Mouse (Mus musculus): ENCODE measurements around the gene Fgfr2.

The Fgfr2 gene

DNA sequence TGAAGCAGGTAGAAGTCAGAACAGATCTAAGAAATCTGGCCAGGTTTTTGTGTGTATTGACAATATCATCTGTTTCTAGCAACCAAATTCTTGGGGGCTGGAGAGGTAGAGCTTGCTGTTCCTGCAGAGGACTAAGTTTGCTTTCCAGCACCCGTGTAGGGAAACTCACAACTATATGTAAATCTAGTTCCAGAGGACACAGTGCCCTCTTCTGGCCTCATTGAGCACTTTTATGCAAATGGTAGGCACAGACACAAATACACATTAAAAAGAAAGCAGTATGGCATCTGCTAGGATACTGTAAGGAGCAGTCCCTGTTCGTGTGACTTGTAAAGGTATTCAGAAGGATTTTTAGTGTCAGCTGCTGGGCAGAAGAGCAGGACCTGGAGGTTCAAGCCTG is 240.8 kb downstream of the Fgfr2 start:
- DNase-seq: no peak

DNA sequence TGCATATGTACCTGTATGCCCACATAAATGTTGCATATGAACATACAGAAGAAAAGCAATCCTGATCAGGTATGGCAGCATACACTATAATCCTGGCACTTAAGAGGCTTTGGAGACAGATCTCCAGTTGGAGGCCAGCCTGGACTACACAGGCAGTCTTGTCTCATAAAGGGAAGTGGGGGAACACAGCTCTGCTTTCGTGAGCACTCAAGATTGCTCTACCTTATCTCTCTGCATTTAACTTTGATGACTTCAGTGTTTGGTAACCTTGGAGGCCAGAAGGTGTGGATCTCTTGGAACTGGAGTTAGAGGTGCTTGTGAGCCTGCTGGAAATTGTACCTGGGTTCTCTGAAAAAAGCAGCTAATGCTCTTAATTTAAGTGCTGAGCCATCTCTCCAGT is 242.9 kb downstream of the Fgfr2 start:
- DNase-seq: no peak

- peak; percentile 56 for DNase-seq
These were observed 247.6 kb downstream of the Fgfr2 start for GRCm38 (mm10) chr7:132875391-132876086.

GRCm38 (mm10) chr7:132873043-132873442 is 250.1 kb downstream of the Fgfr2 start:
- no peak for DNase-seq

- no peak for DNase-seq
These were observed 256.8 kb downstream of the Fgfr2 start for GRCm38 (mm10) chr7:132866316-132866715.

DNA sequence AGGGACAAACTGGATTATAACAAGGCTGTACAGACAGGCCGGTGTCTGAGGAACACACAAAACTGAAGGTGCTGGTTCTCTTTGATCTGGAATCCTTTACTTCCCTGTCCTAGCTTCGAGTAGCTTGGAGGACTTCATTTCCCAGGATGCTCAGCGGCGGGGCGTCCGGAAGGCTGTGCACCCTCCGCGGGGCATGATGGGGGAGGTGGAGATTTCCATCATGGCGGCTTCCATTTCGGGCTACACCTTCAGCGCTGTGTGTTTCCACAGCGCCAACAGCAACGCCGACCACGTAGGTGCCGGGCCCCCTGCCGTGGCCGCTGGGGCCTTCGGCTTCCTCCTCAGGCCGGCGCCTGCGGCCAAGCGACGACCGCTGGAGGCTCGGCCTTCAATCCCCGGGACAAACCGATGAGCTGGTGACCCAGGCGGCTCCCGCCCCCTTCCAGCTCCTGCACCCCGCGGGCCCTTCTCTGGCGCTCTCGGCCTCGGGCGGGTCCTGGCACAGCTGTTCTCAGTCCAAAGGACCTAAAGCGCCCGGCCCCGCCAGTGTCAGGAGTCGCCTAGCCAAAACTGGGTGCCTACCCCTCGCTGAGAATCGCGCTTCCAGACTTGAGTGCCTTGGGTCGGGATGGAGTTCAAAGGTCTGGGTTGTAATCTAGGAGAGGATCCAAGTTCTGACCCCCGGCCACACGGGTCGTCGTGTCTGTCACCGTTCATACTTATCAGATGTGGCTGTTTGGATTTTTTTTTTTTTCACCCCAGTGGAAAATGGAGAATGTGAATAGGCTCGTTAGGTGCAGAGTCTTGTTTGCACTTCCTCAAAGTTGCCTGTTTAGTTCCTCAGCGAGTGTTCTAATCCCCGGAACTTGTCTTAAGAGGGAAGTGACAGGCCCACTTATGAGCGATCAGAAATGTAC is 263.9 kb downstream of the Fgfr2 start, which contains the start of gene Abraxas2:
Gene Abraxas2, plus strand, starts transcription at position 184 of the 917 bp plus-strand sequence.
- peak; percentile 94 for DNase-seq

GRCm38 (mm10) chr7:132858043-132858608 is 265.0 kb downstream of the Fgfr2 start:
- no peak for DNase-seq

DNA sequence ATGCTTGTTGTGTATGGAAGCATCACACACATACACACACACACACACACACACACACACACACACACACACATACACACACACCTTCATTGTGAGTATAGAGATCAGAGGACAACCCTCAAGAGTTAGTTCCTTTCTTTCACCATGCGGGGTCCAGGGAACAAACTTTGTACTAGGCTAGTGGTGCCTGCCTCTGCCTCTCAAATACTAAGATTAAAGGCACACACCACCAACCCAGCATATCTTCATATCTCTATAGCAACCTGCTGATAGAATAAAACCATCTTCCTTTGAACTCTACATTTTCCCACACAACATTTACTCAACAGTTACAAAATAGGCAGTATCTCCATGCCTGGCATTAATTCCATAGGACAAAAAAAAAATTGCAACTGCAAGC is 267.1 kb downstream of the Fgfr2 start:
- DNase-seq: no peak

DNA sequence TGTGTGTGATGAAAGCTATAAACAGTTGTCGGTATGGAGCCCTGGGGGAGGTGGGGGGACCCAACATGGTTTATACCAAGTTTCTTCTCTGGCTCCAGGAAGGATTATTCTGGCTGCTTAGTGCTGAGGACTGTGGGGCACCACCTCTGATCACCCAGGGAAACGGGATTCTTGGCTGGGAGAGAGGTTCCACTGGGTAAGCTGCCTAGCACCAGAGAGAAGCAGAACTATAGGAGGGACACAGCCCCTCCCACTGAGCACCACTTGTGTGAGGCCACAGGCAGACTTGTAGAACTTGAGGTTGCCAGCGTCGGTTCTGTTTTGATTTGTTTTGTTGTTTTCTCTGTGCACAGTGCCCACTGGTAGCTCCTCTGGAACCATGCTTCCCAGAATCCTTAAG is 269.2 kb downstream of the Fgfr2 start:
- DNase-seq: no peak

- no peak for DNase-seq
These were observed 269.8 kb downstream of the Fgfr2 start for GRCm38 (mm10) chr7:132853361-132853760.

- peak; percentile 90 for DNase-seq
These were observed 270.8 kb downstream of the Fgfr2 start, which contains the start of gene Eef1akmt2 for GRCm38 (mm10) chr7:132852173-132852844. Gene Eef1akmt2, minus strand, starts transcription at chr7:132852673.

- no peak for DNase-seq
These were observed 280.0 kb downstream of the Fgfr2 start for GRCm38 (mm10) chr7:132843152-132843551.

DNA sequence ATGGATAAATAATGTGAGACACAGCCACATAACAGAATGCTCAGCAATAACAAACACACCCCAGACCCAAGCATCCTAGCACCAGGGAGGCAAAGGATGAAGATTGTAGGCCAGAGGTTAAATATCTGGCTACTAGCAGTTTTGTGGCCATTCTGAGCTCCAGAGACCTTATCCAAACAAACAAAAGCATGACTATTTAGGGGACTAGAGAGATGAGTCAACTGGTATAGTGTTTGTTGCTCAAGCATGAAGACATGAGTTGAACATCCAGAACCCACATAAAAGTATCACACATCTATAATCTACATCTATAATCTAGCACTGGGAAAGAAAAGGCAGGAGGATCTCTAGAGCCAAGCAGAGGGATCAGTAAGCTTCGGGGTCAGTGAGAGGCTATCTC is 280.7 kb downstream of the Fgfr2 start:
- no peak for DNase-seq

GRCm38 (mm10) chr7:132841287-132841686 is 281.9 kb downstream of the Fgfr2 start:
- DNase-seq: no peak

- DNase-seq: no peak
These were observed 292.2 kb downstream of the Fgfr2 start for GRCm38 (mm10) chr7:132830955-132831354.

DNA sequence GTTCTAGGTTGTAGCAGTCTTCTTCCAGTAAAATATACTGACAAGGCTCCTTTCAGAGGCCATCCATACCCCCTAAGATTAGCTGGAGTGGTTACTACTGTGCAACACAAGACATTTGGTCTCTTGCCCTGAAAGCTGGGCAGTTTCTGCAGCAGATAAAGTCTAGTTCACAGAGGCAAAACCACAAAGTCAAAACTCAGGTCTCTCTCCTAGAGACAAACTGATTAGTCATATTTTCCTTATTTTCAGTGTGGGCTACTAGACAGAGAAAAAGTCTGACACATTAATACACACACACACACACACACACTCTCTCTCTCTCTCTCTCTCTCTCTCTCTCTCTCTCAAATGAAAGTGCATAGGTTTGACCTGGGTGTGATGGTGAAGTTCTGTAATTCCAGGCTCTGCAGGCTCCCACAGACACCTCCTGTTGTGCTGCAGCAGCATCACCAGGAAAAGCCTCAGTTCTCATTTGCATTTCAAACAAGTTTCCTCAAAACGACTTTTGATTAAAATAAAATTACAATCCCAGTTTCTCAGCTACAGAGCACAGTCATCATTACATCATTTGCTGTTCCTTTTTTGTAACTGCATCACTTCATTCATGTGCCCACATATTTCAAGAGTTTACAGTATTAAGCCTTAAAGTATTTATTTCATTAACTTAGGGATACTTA is 298.7 kb downstream of the Fgfr2 start:
- DNase-seq: no peak

DNA sequence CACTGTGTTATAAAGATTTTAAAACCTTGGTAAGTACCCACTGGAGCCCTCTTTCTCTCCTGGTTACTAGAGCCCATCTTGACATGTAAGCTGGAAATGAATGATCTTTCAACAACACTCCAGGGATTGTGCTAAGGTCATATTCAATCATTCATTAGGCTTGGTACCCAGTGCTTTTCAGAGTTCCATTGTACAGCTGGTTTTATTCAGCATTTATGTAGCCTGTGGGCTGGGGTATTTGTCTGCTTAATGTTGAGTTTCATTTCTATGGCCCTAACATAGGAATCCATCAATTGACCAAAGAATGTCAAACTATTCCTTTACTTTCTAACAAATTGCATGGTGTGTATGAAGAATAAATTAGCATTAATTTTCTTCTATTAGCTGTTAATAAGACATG is 299.3 kb downstream of the Fgfr2 start:
- DNase-seq: no peak

GRCm38 (mm10) chr7:132820692-132821091 is 302.5 kb downstream of the Fgfr2 start:
- no peak for DNase-seq

DNA sequence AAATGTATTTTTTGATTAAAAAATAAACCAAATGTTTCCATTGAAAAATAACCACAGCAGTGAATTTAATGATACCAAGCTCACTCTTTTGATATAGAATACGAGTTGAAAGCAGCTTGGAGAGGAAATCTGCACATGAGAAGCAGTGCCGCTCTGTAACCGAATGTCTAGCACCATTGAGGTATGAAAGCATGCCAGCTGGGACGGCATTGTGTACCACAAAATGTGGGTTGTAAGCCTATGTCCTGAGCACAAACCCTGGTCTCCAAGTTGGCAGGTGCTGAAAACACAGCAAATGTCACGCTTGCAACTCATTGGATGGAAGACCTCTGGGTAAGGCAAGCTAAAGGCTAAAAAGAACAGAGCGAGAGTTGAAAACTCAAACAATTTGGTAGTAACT is 306.1 kb downstream of the Fgfr2 start:
- no peak for DNase-seq

GRCm38 (mm10) chr7:132816528-132816927 is 306.6 kb downstream of the Fgfr2 start:
- DNase-seq: no peak

- no peak for DNase-seq
These were observed 308.1 kb downstream of the Fgfr2 start for GRCm38 (mm10) chr7:132815081-132815480.

DNA sequence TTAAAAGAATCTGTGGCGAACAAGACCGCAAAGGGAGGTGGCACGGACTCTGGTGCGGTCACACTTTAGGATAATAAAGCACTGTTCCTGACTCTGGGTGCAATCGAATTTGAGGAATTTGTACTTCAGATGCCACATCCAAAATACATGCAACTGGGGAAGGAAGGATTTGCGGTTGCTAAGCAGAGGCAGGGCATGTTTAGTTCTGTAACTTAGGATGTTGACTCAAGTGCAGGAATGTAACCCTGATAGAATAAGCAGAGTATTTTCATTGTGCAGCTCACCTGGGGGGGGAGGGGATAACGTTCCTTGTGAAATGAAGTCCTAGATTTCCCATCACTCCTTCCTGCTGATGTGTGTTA is 309.1 kb downstream of the Fgfr2 start:
- peak; percentile 36 for DNase-seq
